Mouse (Mus musculus) testis, adult 2 months (tissue): ENCODE data around the gene Pgap3.

ENCODE experiments used
- CTCF ChIP-seq: fragments of 200-500 bp; IDR thresholded peaks from 2 replicates; pipeline ENCODE4 v1.5.1; 2012; ENCODE audit warnings: low read depth, mild to moderate bottlenecking, inconsistent platforms, low read length, moderate library complexity; ENCODE audit not compliant: control insufficient read depth, insufficient read depth, insufficient replicate concordance
- POLR2A ChIP-seq: fragments of 200-500 bp; IDR thresholded peaks from 2 replicates; pipeline ENCODE4 v1.6.1; 2012; ENCODE audit warnings: low read depth, mild to moderate bottlenecking, inconsistent platforms, low read length, moderate library complexity; ENCODE audit not compliant: control insufficient read depth

- TF ChIP-seq CTCF (no peak), POLR2A (no peak)
These were observed 44.9 kb upstream of the Pgap3 start for GRCm38 (mm10) chr11:98445238-98445637.
